Comparison of ENCODE assay signal across 8 mouse cellular contexts in genomic region chr11:76672561-76673384, GRCm38 (mm10). TPM values are rescaled to one million over a fixed set of nuclear protein-coding genes. Genes with fewer than 3 reads are reported as not detected.
DNase-seq lines count a peak whose midpoint lies in the region; ATAC-seq and TF ChIP-seq lines count a peak whose summit lies in the region.

No protein-coding gene starts in this region.

- peak overlapping the region; percentile 57 for H3K4me3 ChIP-seq in heart, embryonic 10.5 days
- no peak overlapping the region for H3K4me3 ChIP-seq in heart, adult 2 months
- H3K4me3 ChIP-seq in forebrain, embryonic 13.5 days, result peak overlapping the region; percentile 37
- H3K4me3 ChIP-seq in left cerebral cortex, adult 2 months, result peak overlapping the region; percentile 45
- peak overlapping the region; percentile 42 for H3K4me3 ChIP-seq in neural tube, embryonic 15.5 days (replicated peaks)

- TF ChIP-seq POLR2A in heart, adult 2 months (IDR thresholded peaks at IDR 0.05; ENCODE audit: insufficient read depth, low read depth, low read length), result no peak

- H3K79me2 ChIP-seq in heart, adult 2 months (replicated peaks; ENCODE audit: control insufficient read depth, insufficient read depth, low read length), result no peaks in the 10 kb centered on the region

- peak overlapping the region; percentile 63 for H3K4me2 ChIP-seq in forebrain, embryonic 13.5 days
- peak overlapping the region; percentile 85 for H3K4me2 ChIP-seq in neural tube, embryonic 15.5 days

- no peak overlapping the region for H3K27ac ChIP-seq in heart, embryonic 10.5 days
- H3K27ac ChIP-seq in heart, adult 2 months, result no peak overlapping the region
- no peak overlapping the region for H3K27ac ChIP-seq in forebrain, embryonic 13.5 days
- peak overlapping the region; percentile 73 for H3K27ac ChIP-seq in left cerebral cortex, adult 2 months
- H3K27ac ChIP-seq in neural tube, embryonic 15.5 days (replicated peaks), result no peak overlapping the region

- no peak for TF ChIP-seq CTCF in heart, adult 2 months (IDR thresholded peaks at IDR 0.05)
- no peak for TF ChIP-seq CTCF in left cerebral cortex, adult 2 months (IDR thresholded peaks at IDR 0.05)

- no peak; the same call in 1 of the 2 replicates for ATAC-seq in forebrain, embryonic 13.5 days
- ATAC-seq in neural tube, embryonic 15.5 days (ENCODE audit: low FRiP score), result peak; percentile 31; the same call in 1 of the 2 replicates
- ATAC-seq in inflammation-experienced regulatory T-cells, adult 6 months, result no peak

- no peaks in the 10 kb centered on the region for H3K9me3 ChIP-seq in heart, embryonic 10.5 days
- H3K9me3 ChIP-seq in forebrain, embryonic 13.5 days (replicated peaks), result no peaks in the 10 kb centered on the region
- H3K9me3 ChIP-seq in neural tube, embryonic 15.5 days (replicated peaks), result no peaks in the 10 kb centered on the region

- peaks cover 89% of the 10 kb centered on the region for H3K27me3 ChIP-seq in heart, embryonic 10.5 days (ENCODE audit: insufficient read depth, poor library complexity, severe bottlenecking)
- H3K27me3 ChIP-seq in heart, adult 2 months (ENCODE audit: control insufficient read depth, insufficient read depth, low read length), result peaks cover 9% of the 10 kb centered on the region; the same call in 1 of the 2 replicates
- peaks cover 82% of the 10 kb centered on the region for H3K27me3 ChIP-seq in forebrain, embryonic 13.5 days
- peaks cover 57% of the 10 kb centered on the region for H3K27me3 ChIP-seq in neural tube, embryonic 15.5 days (replicated peaks)

- no peak overlapping the region for H3K9ac ChIP-seq in heart, adult 2 months (ENCODE audit: low read depth, low read length)
- H3K9ac ChIP-seq in forebrain, embryonic 13.5 days, result peak overlapping the region; percentile 58
- H3K9ac ChIP-seq in neural tube, embryonic 15.5 days (replicated peaks), result peak overlapping the region; percentile 59

- no peak for TF ChIP-seq EP300 in heart, adult 2 months (IDR thresholded peaks at IDR 0.05; ENCODE audit: insufficient read depth, low read depth, low read length)

- H3K4me1 ChIP-seq in heart, embryonic 10.5 days, result peaks cover 11% of the 10 kb centered on the region
- H3K4me1 ChIP-seq in heart, adult 2 months (ENCODE audit: control insufficient read depth, insufficient read depth, low read length), result no peaks in the 10 kb centered on the region
- H3K4me1 ChIP-seq in forebrain, embryonic 13.5 days, result 0 out of 2 replicates have a peak, but pooled peaks cover 5% of the 10 kb centered on the region
- peaks cover 15% of the 10 kb centered on the region for H3K4me1 ChIP-seq in neural tube, embryonic 15.5 days

- DNase-seq in heart, embryonic 10.5 days (ENCODE audit: low spot score), result no peak
- no peak for DNase-seq in heart, adult 2 months
- DNase-seq in Muller cell, postnatal 12 days (ENCODE audit: inconsistent ontology term), result peak; percentile 29
- DNase-seq in left cerebral cortex, adult 2 months (ENCODE audit: extremely low spot score in 1 of 2, low spot score in 2 of 2), result peak; percentile 43 to 67
- DNase-seq in urinary bladder, adult 2 months (ENCODE audit: low spot score), result no peak

- intact Hi-C loops in heart, adult 2 months (cut with DNase I), result loop anchor here (10.0 kb wide), 1 partner anchor 422 kb away; no protein-coding TSS in a partner anchor
- intact Hi-C loops in left cerebral cortex, adult 2 months (cut with DNase I), result loop anchor here (10.0 kb wide), 1 partner anchor 222 kb away; no protein-coding TSS in a partner anchor

- 4% methylated on average over 64 of the region's 64 CpGs for WGBS in heart, embryonic 10.5 days
- WGBS in heart, adult 2 months, result 4% methylated on average over 64 of the region's 64 CpGs
- WGBS in forebrain, embryonic 13.5 days, result 2% methylated on average over 64 of the region's 64 CpGs
- WGBS in neural tube, embryonic 15.5 days, result 4% methylated on average over 64 of the region's 64 CpGs

- H3K36me3 ChIP-seq in heart, embryonic 10.5 days, result no peaks in the 10 kb centered on the region
- H3K36me3 ChIP-seq in heart, adult 2 months (ENCODE audit: control insufficient read depth, insufficient read depth, low read length), result no peaks in the 10 kb centered on the region
- no peaks in the 10 kb centered on the region for H3K36me3 ChIP-seq in forebrain, embryonic 13.5 days (ENCODE audit: poor library complexity, severe bottlenecking)
- no peaks in the 10 kb centered on the region for H3K36me3 ChIP-seq in neural tube, embryonic 15.5 days

RNA-seq across cellular contexts. Expression of gene Bhlha9, which starts 0.5 kb away (rescaled TPM):
- 0.31 and 2.1 TPM in 2 replicates for polyA plus RNA-seq in heart, embryonic 10.5 days (2016; fragmentation: Nextera tagmentation; extraction: Ambion mirVana)
- total RNA-seq in heart, adult 2 months (2021), result not detected
- polyA plus RNA-seq in heart, adult 2 months (2012; rRNA removed), result not detected in 2 replicates
- 0.14 and 0.19 TPM in 2 replicates for polyA plus RNA-seq in forebrain, embryonic 13.5 days (2015; fragmentation: Nextera tagmentation; extraction: Ambion mirVana)
- 1 to 10 TPM; 3.2 to 3.8 TPM for total RNA-seq in left cerebral cortex, adult 2 months (2021)
- polyA plus RNA-seq in neural tube, embryonic 15.5 days (2015; fragmentation: Nextera tagmentation; extraction: Ambion mirVana), result 1.7 and 1.9 TPM in 2 replicates
- polyA plus RNA-seq in urinary bladder, adult 2 months (2012; rRNA removed), result not detected in 2 replicates
- polyA plus RNA-seq in inflammation-experienced regulatory T-cells, adult 6 months (2017; shearing (Covaris generic)), result not detected

RNA-seq across cellular contexts. Expression of gene Trarg1, which starts 6.8 kb away (rescaled TPM):
- polyA plus RNA-seq in heart, embryonic 10.5 days (2016; fragmentation: Nextera tagmentation; extraction: Ambion mirVana), result 0.04 TPM in 1 of 2 replicates, not detected in the other
- 1 to 10 TPM; 3.5 to 3.8 TPM for total RNA-seq in heart, adult 2 months (2021)
- polyA plus RNA-seq in heart, adult 2 months (2012; rRNA removed), result 2.3 and 4.7 TPM in 2 replicates
- polyA plus RNA-seq in forebrain, embryonic 13.5 days (2015; fragmentation: Nextera tagmentation; extraction: Ambion mirVana), result 0.06 TPM in 1 of 2 replicates, not detected in the other
- under 1 TPM; 0.50 to 0.68 TPM for total RNA-seq in left cerebral cortex, adult 2 months (2021)
- 5.5 and 7.7 TPM in 2 replicates for polyA plus RNA-seq in neural tube, embryonic 15.5 days (2015; fragmentation: Nextera tagmentation; extraction: Ambion mirVana)
- polyA plus RNA-seq in urinary bladder, adult 2 months (2012; rRNA removed), result 1.4 and 1.6 TPM in 2 replicates
- under 1 TPM in 1 of 3 experiments, not detected in 2; 0.66 TPM for polyA plus RNA-seq in inflammation-experienced regulatory T-cells, adult 6 months (2017; shearing (Covaris generic))

RNA-seq across cellular contexts. Expression of gene Abr, which starts 50.7 kb away (rescaled TPM):
- 32.8 and 33.7 TPM in 2 replicates for polyA plus RNA-seq in heart, embryonic 10.5 days (2016; fragmentation: Nextera tagmentation; extraction: Ambion mirVana)
- total RNA-seq in heart, adult 2 months (2021), result 10 to 100 TPM; 23.4 to 32.2 TPM
- 26.6 and 37.5 TPM in 2 replicates for polyA plus RNA-seq in heart, adult 2 months (2012; rRNA removed)
- 70.2 and 75.8 TPM in 2 replicates for polyA plus RNA-seq in forebrain, embryonic 13.5 days (2015; fragmentation: Nextera tagmentation; extraction: Ambion mirVana)
- total RNA-seq in left cerebral cortex, adult 2 months (2021), result 100 to 1,000 TPM; 436 to 450 TPM
- polyA plus RNA-seq in neural tube, embryonic 15.5 days (2015; fragmentation: Nextera tagmentation; extraction: Ambion mirVana), result 73.5 and 88.3 TPM in 2 replicates
- polyA plus RNA-seq in urinary bladder, adult 2 months (2012; rRNA removed), result 29.6 and 30.2 TPM in 2 replicates
- polyA plus RNA-seq in inflammation-experienced regulatory T-cells, adult 6 months (2017; shearing (Covaris generic)), result 10 to 100 TPM; 14.4 to 17.1 (median 15.4) TPM

Comparison
In these comparisons a context has a peak if more than half of its experiments do, and no peak if none do; other contexts are left out.
1. DNase-seq: peak in Muller cell, postnatal 12 days (single experiment) and left cerebral cortex, adult 2 months (2 of 2); none in heart, embryonic 10.5 days (single experiment), heart, adult 2 months (0 of 2) and urinary bladder, adult 2 months (single experiment).